Mouse (Mus musculus) T-helper 17 cell (primary cell): ENCODE measurements around the gene Ptprb.

Source experiments
- in situ Hi-C, 2 experiments: fragments of 300-600 bp; cut with MboI, MseI; formaldehyde crosslinking; loops; 1 replicate in 1 of 2; 2 replicates in 1 of 2; pipeline ENCODE4 v1.15.1; 2025; ENCODE audit warnings: high pct_unique_total_duplicates in 2 of 2

The Ptprb gene

DNA sequence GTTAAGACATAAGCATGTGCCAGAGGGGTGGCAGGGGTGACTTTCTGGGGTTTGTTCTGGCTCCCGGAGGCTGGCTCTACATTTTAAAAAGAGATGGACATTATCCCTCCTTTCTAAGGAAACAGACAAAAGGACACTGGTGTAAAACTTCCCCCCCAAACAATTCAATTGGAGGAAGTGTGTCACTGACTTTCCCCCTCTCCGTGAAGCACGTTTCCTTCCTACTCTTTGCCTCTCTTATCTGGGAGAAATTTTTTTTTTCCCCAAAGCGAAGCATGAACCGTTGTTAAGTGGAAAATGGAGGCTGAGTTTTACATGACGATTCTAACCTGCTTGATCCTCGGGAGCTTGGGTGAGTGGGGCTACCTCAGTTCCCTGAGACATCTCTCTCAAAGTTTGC lies at the start of gene Ptprb:
TSS of gene Ptprb (plus strand) at position 244 of the 400 bp plus-strand sequence.
- in situ Hi-C loops = no loop called here

DNA sequence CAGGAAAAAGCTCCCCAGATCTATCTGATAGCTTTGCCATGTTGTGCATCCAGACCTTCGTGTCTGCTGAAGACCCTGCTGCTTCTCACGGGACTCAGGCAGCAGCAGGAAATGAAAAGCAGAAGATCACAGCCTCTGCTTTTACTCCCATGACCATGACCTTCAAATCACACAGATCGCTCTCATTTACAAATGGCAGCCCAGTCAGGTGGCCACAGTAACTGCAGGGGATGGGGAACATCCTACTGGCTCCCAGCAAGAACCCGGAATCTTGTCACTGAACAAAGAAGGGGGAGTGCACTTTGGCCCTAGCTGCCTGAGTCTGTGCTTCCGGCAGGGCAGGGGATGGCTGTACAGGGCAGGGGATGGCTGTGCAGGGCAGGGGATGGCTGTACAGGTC lies 40.0 kb upstream of the Ptprb start:
- in situ Hi-C loops = no loop called here

DNA sequence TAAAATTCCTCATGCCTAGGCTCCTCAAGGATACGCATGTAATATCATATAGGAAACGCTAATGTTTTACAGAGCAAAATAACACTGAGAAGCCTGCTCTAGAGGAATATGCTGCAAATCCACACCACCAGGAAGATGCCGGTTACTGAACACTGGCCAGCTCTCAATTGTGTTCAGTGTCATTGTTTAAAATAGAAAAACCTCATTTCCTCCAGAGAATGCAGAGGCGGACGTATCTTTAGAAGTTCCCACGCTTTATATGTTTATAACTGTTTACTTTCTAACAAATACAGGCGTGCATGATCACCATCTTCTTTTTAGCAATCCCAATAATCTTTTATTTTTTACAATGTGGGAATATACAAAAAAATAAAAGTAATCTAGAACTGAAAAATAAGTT lies 33.1 kb upstream of the Ptprb start:
- in situ Hi-C loops = no loop called here

DNA sequence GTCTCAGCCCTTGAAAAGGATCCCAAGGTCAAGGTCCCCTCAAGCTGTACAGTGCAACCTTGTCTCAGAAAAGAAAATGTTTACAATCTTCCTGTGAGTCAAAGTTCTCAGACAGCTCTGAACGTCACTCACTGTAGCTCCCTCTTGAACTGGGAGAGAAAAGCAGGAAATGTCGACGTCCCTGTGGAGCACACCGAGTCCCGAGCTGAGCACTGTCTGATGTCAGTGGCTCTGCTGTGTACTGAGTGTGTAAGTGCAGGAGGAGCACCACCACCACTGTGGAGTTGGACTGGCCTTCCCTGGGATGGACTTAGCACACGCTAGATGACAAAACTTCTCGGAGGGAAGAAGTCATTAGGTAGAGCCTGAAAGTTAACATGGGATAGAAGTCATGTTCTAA lies 31.9 kb upstream of the Ptprb start:
- in situ Hi-C loops = no loop called here

DNA sequence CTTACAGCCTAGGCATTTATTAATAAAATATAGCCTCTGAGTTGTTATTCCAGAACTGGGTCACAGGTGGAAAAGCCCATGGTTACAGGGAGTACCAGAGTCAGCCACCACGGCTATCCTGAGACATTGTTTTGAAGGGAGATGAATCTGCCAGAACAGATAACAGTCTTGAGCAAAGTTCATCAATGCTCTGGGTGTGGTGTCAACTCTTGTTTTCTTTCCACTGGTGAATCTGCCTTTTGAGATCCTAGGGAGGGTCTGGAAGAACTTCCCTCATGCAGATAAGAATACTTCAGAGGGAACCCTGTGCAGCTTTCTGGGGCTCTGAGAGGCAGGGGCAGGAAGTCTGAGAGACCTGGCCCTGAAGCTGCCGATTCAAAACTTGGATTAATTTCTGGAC lies 29.7 kb upstream of the Ptprb start:
- in situ Hi-C loops = no loop called here

DNA sequence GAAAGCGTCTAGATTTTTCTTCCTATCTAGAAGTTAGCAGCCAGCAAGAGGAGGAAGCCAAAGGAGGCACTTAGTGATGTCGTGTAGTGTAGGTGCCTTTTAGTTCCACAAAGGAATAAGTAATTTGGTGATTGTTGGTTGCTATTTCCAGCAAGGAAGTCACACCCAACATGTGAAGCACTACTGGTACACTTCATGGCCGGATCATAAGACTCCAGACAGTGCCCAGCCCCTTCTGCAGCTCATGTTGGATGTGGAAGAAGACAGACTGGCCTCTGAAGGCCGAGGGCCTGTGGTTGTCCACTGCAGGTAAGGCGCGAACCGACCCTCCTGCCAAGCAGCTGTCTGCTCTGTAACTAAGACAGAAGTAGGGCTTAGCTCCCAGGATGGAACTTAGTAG lies 22.7 kb upstream of the Ptprb start:
- in situ Hi-C loops = no loop called here

DNA sequence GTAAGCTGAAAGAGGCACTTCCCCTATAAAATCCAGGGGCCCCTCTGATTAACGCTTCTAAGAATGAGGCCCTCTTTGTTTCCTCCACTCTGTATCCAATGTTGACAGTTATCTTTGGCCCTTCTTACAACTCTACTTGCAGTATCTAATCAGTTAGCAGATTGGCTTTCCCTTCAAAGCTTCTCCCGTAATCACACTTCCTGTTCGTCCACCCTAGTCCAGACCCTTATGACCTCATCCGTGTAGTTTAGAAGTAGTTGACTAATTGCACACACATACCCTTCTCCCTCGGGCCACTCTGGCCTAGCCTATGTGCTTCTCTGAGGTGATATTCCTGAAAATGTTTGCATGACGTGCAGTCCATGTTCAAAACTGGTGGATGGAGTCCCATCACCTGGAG lies 21.4 kb upstream of the Ptprb start:
- in situ Hi-C loops = no loop called here

DNA sequence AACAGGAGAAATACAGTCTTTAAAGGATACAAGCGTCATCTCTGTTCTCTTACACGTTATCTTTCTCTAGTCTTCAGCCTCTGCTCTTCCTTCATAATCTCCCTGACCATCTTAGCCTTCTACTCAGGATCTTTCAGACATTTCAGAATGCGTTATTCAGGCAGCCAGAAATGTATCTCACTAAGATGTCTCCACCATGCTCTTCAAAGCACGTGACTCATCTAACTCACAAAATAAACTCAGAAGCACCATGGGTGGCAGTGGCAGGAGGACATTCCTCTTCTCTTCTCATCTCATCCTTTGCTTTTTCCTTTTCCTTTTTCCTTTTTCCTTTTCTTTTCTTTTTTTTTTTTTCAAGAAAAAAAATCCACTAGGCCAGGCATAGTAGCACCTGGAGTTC lies 16.0 kb upstream of the Ptprb start:
- in situ Hi-C loops = no loop called here

DNA sequence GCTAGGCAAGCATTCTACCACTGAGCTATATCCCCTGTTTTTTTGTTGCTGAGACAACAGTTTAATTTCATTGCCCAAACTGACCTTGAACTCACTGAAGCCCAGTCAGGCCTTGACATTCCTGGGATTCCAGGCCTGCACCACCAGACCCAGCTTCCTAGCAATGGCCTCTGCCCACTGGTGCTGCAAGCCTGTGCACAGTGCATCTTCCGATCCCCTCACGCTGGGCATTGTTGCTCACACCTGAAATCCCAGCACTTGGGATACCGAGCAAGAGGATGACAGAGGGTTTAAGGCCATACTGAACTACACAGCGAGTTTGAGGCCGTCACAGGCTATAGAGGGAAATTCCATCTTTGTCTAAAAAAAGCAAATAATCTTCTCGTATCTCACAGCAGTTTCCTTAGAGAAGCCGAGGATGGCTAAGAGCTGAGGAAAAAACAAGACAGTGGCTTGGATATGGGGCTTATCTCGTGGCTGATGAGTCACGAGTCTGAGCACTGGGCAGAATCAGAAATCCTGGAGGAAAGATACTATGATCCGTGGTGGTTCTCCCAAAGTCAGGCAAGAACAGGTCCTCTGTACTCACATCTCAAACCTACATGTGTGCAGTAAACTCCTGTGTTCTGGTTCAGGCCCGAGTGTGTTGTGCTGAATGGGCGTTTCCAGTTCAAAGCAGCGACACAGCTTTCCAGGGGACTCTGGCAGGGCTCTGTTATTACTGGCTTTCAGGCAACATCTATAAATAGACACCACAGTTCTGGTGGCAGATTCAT lies 14.5 kb upstream of the Ptprb start:
- in situ Hi-C loops = no loop called here

DNA sequence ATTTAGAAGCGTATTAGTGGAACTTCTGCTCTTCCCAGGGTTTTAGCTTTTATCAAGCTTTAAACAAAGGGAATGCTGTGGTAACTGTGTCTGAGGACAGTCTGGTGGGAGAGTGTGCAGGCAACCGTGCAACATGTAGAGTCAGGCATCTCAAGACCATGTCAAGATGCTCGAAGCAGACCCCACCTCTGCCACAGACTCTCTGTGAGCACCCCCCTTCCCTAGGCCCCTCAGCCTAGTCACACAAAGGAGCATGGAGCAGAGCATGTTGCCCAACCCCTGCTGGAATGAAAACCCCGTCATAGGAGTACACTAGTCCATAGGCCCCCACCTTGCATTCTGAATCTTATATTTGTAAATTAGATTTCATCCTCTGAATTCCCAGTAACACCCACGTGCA lies 13.8 kb upstream of the Ptprb start:
- in situ Hi-C loops = no loop called here

DNA sequence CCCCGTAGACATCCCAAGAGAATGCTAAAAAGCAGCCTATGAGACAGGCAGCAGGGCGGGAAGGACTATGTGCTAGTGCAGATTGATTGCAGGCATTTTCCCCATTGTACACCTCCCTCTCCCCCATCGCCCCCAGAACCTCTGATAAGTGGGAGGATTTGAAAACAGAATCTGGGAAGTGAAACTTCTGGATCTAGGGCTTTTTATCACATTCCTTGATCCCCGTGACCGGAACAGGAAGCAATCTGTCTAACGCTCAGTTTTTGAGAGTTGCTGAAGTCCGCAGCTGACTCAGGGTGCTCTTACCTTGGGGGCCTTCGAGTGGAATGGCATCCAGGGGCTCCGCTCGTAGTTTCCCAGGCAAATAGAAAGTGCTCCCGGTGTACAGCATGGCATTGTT lies 10.8 kb upstream of the Ptprb start:
- in situ Hi-C loops = no loop called here

DNA sequence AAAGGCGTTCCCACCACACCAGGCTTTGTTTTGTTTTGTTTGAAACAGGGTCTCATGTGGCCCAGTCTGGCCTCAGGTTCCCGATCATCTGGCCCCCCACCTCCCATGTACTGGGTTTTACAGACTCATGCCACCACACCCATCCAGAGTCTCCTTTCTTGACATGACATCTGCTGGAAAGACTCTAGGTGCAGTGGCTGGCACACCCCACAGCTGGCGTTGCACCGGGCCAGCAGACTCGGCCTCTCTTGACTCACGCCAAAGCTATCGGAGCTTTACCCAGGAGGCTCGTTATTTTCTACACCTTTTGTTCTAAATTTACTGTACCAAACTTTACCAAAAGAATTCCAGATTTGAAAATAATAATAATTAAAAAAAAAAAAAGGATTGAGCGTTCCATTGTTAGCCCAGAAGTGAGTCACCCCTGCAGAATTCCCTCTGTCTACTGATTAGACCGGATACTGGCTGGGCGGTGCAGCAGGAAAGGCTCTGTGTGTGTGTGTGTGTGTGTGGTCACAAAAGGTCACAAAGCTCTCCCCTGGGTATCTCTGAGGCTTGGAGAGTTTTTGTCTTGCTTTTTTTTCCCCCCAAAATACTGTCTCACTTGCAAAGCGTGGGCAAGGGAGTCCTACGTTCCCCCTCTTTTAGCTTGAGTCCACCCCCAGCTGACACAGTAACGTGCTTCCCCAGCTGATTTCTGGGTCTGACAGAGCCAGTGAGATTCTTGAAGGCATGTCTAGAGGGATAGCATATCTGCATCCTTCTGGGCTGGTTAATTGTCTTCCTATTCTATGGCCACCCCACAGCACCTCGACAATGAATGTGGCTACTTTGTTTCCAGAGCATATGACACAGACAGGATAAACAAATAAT lies 8.5 kb upstream of the Ptprb start:
- in situ Hi-C loops = no loop called here

DNA sequence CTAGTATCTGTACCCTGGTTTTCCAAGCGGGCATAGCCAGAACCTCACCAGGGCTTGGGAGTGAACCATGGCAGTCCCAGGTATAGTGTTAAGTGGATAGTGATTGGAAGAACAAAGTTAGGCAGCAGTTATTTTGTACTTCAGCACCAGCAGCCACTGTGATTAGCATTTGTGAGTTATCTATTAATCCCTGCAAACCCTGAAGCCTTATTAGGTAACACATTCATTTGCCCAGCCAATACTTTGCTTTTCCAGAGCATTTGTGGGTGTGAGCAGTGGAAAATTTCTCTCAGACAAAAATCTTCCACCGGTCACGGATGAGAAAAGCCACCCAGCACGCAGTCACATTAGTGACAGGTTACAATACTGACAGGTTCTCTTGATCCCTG lies 7.9 kb upstream of the Ptprb start:
- in situ Hi-C loops = no loop called here

DNA sequence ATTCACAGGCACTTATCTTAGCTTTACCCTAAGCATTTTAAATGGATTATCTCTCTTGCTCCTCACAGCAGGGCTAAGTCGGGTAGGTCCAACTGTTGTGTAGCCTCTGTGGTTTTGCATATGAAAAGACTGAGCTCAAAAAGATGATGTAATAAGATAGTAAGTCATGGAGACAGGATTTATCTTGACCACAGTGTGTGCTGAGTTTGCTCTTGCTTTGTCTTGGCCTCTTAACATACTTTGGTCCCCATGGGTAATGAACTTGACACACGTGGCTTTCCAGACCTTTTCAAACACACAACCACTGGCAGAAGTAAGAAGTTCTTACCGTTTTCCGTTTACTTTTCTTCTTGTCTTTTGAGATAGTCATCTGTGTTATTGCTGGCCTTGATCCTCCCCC lies 7.0 kb upstream of the Ptprb start:
- in situ Hi-C loops = no loop called here

DNA sequence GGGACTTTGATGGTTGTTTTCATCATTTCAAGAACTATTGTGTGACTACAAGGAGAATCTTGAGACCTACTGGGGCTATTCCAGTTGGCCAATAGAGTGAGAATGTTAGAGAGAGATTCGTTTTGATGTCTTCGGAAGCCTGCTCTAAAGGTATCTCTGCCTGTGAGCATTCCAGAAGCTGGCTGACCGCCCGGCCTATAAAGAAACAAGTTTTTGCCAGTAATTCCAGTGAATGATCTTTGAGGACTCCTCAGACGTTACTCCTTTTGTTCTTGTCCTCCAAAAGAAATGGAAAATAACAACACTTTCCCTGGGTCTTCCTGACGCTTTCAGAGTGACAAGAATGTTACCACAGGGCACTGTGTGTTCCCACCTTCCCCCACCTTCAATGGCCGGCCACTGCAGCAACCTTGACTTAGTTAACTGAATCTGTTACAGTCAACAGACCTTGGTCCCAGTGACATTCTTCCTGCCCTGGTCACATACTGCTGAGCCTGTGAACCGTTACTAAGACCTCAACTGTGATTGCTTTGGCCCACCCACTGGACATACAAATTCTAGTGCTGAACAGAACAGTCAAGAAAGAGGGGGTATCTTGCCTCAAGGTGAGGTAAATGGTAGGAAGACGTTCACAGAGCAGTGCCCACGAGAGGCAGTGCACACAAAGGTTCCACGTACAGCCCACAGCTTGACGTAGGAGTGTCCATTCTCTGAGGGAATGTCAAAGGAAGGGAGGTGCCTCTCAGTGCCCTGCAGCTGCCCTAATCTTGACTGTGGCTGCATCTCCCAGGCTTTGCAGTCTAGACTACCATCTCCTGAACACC lies 4.5 kb upstream of the Ptprb start:
- in situ Hi-C loops = no loop called here

DNA sequence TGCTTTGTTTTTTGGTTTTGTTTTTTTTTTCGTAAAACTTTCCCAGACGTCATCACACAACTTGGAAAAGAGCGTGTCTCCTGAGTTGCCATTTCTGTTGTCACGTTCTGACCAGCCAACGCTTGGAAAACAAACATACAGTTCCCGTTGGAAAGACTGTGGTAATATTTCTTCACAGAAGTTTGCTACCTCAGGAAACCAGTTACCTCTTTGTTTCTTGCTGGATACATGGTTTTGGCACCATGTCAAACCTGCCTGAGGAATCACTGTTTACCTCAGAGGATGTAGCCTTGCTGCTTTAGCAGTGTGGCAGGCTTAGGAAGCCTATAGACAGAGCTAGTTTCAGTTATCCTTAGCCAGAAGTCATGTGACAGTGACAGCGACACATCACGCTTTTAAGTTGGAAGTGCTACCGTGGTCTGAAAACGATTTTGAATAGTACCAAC lies 3.8 kb upstream of the Ptprb start:
- in situ Hi-C loops = no loop called here

DNA sequence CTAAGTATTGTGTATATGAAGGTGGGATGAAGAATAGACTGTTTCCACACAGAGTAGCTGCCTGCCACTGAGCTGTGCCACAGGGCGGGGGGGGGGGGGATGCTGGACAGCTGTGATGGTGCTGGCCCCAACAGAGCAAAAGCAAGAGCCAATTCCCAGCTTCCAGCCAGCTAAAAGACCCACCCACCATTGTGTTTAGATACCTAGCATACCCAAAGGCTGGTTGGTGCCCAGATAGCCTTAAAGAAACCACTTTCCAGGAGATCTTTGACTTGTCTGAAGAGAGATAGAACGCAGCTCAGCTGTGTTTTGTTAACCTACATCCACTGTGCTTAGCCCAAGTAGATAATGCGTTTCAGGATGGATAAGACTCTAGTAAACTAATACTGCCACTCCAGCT lies 3.2 kb upstream of the Ptprb start:
- in situ Hi-C loops = no loop called here

DNA sequence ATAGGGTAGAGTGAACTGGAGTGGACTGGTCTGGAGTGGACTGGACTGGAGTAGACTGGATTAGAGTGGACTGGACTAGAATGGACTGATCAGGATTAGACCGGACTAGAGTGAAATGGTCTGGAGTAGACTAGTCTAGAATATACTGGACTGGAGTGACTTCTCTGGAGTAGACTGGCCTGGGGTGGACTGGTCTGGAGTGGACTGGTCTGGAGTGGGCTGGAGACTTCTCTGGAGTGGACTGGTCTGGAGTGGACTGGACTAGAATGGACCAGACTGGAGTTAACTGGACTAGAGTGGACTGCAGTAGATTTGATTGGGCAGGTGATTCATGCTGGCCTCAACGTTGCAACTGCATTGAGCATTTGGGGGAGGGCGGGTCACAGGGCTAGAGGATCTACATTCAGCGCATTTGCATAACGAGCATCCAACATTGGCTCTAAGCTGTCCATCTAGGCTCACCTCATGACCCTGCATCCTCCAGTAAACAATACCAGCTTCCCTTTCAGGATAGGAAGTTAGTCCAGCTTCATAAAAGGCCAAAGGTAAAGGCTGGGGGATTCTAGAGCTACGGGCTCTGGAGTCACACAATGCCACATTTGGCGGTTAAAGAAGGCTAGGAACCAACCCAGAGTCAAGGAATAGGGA lies 11.5 kb downstream of the Ptprb start:
- in situ Hi-C loops = no loop called here

DNA sequence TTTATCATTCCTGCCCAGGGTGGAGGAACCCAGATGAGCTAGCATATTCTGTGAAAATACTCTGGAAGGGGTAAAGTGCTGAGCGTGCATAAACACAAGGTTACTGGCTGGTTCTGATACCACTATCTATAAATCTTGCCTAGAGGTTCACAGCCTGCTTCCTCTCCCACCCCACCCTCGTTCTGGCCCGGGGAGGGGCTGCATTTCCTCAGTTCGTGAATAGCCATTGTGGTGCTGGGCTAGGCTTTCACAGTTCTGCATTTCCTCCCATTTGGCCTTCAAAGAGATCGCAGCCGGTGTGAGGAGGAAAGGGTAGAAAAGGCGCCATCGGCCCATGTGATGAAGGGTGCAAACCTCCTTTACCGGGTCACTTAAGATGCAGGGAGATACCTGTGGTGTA lies 12.8 kb downstream of the Ptprb start:
- in situ Hi-C loops = no loop called here

DNA sequence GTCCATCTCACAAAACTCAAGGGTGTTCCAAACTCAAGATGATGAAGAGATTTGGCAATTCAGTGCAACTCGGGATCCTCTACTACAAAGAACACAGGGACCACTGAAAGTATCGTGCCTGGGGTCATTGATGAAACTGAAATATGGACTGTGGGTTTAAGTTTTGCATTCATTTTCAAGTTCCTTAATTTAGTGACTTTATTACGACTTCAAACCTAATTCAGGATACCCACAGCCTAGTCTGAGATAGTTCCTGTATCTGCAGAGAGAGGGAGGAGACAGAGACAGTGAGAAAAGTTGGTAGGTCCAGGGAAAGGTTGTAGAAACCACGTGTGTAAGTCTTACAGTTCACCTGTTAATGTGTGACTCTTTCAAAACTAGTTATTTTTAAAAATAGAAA lies 15.2 kb downstream of the Ptprb start:
- in situ Hi-C loops = no loop called here

DNA sequence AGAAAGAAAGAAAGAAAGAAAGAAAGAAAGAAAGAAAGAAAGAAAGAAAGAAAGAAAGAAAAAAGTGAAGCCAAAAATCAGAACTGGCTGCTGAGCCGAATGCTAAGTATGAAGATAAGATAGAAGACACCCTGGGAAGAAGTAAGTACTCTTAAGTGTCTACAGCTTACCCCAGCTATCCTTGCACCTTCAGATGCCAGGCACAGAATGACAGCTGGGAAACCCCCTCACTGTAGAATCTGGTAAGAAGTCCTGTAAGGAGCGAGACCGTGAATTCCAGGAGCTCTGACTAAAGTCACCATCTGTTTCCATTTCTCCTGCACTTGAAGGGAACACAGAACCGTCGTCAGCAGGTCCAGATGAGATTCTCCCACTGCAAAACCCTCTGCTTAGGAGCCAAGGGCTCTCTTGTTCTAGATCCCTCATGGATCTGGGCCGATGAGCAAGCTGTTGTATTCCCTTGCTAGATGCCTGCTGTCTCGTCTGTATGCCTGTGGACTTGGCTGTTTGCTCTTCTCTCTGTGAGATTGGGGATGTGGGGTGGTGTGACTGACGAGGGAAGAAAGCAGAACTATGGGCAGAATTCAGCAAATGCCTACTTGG lies 15.9 kb downstream of the Ptprb start:
- in situ Hi-C loops = no loop called here
